Mouse (Mus musculus): ENCODE results near the gene Tnip2.

Tnip2 gene

GRCm38 (mm10) chr5:34461294-34461693 lies 52.5 kb downstream of the Tnip2 start:
- no peak for DNase-seq (ENCODE audit: low read depth, low spot score)

- no peak for DNase-seq (ENCODE audit: low read depth, low spot score)
Observed at GRCm38 (mm10) chr5:34458994-34459393, 54.8 kb downstream of the Tnip2 start.

- no peak for DNase-seq (ENCODE audit: low read depth, low spot score)
Observed at GRCm38 (mm10) chr5:34446207-34446606, 67.6 kb downstream of the Tnip2 start.
